Mouse (Mus musculus) B cell, adult 2 months (primary cell): ENCODE measurements around the gene Ccdc88c.
"Not testable (repeated sequence)": the region's sequence is repeated elsewhere in the genome, so short reads cannot be mapped to it uniquely, and the experiment has no call there.

ENCODE experiments used
- DNase-seq, 2 experiments: peaks; one replicate each; pipeline ENCODE4 v3.0.0; 2022

The Ccdc88c gene

DNA sequence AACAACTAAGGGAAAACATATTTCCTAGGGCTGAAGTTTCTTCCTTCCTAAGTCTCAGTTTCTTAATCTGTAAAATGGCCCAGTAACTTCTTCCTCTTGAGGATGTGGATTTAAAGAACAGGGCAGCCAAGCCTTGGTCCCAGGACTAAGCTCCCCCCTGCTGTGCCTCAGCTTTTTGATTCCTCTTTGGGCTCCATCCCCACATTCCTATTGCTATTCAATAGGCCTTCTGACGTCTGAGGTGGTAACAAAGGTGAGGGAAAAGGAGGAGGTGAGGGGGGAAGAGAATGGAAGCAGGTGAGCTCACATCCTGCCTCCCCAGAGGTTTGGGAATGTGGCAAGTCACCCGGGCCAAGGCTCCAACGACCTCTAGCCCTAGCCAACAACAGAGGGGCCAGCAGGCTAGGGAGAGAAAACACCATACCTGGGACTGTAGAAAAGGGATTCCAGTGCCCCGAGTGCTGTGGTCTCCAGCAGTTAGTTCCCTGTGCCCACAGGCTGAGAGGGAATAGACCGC, 12.4 kb downstream of the Ccdc88c start:
- no peak for DNase-seq

DNA sequence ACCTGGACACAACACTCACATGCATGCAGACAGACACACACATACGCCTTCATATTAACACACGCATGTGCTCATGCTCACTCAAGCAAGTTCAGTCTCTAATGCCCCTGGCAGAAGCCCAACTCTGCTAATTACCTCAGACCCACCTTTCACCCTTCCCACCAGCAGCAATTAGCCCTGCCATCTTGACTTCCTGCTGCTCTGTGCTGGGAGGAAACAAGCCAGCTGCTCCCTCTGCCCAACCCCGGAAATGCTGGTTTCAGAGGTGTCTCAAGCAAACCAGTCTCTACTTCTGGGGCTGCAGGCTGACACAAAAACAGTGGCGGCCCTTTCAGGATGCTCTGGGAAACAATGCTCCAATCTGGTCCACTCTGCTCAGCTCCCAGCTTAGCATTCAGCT, 12.9 kb downstream of the Ccdc88c start:
- peak; percentile 69 to 74 for DNase-seq

DNA sequence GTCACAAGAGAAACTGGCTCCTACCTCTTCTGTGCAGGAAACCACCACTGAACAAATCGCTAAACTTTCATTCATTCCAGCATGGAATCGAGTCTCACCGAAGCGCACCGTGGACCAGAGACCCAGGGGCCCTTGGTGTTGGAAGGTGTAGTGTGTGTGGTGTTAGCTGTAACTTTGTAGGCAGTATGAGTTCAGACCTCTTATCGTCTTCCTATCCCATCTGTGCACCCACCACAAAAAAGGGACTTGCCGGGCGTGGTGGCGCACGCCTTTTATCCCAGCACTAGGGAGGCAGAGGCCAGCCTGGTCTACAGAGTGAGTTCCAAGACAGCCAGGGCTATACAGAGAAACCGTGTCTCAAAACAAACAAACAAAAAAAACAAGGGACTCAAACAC, 13.7 kb downstream of the Ccdc88c start:
- no peak for DNase-seq

DNA sequence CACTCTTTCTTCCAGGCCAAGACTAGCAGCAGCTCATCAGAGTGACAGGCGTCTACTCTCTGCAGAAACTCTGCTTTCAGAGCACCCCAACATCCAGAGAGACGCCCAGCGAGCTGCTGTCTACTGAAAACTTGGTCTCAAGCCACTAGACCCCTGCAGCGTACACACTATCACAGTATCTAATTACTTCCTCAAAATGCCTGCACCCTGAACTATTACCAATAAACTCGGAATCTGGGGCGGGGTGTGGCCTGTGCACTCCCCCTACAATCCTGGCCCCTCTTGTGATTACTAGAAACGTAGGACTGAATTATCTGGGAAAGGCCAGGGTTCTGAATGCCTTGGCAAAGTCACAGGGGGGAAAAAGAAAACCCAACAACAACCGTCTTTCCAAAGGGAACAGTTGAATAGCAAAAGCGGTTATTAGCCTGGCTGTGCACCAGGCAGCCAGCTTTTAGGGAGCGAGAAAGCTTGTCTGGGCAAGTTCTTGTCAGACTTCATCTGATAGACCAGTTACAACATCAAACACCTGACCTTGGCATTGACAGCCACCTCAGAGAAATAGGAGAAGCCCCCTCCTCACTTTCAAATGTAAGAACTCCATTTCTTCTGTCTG, 14.2 kb downstream of the Ccdc88c start:
- peak; percentile 31 to 37 for DNase-seq

DNA sequence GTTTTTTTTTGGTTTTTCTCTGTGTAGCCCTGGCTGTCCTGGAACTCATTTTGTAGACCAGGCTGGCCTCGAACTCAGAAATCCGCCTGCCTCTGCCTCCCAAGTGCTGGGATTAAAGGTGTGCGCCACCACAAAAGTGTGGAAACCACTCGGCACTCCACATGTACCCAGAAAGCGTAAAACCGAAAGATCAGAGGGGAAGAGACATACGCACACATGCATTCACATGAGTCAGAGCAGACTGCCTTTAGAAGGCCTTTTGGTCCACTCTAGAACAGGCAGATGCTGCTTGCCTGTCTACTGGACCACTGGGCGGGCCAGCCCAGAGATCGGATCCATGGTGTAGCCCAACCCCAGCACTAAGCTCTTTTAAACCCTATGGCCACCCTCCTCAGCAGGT, 15.2 kb downstream of the Ccdc88c start:
- not testable (repeated sequence) for DNase-seq

DNA sequence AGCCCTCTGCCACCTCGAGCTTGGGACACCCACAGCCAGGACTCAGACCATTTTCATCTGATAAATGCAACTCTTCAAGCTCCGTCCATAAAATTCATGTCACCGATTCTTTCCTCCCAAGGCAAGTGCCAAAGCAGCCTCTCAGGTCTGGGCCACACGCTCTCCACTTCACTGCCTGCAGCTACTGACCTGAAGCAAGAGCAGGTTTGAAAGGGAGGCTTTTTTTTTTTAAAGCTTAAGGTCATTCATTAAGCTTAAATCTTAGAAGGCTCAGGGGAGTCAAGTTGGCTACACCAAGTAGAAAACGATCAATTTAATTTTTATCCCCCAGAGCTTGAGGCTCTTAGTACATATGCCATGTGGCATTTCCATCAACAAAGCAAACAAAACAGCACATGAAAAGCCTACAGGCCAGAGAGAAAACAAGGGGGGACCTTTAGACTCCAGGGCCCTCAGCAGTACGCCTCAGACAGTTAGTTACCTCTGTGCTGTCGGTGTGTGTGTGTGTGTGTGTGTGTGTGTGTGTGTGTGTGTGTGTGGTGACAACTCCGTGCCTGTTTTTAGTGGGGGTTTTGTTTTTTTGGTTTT, 15.7 kb downstream of the Ccdc88c start:
- no peak for DNase-seq

DNA sequence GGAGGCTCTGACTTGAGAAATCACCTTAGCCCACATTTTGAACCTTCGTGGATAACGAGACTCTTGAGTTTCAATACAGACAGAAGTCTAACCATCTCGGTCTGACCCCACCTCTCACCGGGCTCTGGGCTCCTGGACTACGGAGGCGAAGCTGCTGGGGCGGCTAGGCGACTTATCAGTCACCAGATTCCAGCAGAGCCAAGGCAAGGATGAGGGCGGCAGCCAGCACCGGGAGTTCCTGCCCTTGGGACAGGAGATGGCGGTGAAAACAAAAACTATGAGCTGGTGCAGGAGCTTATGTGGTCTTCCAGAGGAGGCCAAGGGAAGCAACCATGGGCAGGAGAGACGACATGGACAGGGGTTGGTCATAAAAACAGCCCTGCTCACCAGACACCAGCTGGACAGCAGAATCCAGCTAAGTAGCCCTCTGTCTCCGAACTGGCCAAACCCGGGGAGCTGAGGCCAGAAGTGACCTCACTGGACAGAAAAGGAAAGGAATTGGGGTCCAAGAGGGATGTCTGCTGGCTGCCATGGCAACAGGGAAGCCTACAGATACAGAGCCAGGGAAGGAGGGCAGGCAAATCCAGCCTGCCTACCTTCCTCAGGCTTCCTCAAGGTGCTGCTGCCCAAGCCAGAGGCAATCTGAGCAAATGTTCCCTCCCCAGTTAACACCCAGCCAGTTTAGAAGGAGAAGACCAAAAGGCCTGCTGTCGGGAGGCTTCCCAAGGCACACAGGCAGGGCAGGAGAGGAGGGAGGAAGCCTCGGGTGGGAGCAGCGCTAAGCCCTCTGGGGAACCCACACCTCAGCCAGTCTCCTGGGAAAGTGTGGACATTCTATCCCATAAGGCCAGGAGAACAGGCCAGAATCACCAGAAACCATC, 16.4 kb downstream of the Ccdc88c start:
- no peak for DNase-seq

DNA sequence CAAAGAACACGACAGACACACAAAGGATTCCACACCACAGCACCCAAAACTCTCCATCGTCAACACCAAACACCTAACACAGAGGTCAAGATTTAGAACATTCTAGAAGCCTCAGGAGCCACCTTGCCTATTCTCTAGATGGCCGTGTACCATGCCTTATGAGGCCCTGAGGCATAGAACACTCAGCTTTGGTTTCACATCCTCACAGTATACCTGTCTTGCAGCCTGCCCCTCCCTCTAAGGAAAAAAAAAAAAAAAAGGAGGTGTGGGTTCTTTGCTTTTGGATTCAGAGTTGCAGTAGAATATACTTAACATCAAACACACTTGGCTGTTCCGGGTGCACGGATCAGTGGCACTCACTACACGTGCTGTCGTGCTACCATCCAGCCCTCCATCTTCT, 17.8 kb downstream of the Ccdc88c start:
- DNase-seq, result peak; percentile 39 to 46

DNA sequence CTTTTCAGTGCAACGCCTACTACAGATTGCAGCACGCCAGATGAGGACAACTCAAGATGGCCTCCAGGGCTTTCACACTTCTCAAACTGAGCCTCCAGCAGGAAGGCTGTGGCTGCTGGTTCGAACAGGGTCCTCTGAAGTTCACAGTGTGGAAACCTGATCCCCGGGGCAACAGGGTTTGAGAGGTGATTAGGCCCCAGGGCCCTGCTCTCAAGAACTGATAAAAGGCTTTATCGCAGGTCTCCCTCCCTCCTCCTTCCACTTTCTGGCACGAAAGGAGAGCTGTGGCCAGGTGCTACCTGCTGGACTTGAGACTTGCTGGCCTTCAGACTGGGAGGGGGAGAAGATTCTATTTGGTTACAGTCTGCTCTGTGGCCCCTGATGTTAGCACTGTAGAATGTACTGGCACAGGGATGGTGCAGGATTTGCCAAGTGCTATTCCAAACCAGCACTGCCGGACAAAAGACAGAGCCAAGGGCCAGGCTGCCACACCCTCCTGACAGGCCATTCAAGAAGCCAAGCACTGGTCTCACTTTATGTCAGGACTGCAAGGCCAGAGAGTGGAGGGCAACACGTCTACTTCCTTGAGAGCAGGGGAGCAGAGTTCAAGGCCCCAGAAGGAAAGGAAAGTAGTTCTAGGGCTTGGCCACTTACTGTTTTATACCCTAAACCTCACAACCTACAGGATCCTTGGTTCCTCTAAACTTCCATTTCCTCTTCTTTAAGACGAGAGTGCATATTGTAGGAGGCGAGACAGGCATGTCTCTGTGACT, 18.5 kb downstream of the Ccdc88c start:
- no peak for DNase-seq

DNA sequence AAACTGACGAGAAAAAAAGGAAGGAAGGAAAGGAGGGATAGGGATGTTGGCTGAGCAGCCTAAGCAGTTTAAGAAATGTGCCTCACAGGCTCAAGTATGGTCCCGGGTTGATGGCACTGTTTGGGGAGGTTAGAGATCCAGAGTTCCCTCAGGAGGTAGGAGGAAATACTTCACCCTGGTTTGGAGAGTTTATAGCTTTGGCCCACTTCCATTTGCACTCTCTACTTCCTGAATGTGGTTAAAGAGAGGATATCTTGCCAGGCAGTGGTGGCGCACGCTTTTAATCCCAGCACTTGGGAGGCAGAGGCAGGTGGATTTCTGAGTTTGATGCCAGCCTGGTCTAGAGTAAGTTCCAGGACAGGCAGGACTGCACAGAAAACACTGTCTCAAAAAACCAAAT, 19.6 kb downstream of the Ccdc88c start:
- no peak for DNase-seq

DNA sequence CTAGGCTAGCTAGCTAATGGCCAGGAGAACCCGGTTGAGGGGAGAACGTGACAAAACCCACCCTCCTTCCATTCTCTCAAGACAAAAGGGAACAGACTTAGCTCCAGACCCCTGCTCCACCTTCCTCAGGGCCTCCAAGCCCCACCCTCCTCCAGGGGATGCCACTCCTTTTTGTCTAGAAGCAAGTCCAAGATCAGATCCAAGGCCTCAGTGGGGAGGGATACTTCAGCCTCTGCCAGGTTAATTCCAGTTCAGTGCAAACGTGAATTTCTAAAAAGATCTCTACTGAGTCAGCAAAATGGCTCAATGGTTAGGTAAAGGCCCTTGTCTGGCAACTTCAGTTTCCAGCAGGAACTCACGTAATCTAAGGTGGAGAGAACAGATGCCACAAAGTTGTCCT, 20.2 kb downstream of the Ccdc88c start:
- DNase-seq, result no peak

DNA sequence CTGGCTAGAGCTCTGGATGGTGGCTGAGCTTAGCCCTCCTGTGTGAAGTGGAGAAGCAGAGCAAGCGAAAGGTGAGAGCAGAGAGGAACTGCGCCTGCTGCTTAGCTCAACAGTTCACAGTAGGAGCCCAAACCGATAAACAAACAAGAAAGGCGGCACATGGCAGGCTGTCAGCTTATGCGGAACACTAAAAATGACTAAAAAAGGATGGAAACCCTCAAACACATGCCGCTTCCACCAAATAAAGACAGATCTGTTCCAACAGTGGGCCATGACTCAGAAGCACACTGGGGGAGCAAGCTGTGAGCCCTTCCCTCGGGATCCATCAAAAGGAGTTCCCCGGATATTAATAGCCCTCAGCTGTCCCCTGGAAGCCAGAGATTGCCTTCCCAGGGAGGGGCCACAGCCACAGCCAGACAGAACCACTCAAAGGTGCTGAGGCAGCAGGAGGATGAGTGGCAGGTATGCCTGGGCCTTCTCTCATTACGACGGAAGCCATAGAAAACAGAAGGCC, 20.8 kb downstream of the Ccdc88c start:
- peak; percentile 36 to 37 for DNase-seq

DNA sequence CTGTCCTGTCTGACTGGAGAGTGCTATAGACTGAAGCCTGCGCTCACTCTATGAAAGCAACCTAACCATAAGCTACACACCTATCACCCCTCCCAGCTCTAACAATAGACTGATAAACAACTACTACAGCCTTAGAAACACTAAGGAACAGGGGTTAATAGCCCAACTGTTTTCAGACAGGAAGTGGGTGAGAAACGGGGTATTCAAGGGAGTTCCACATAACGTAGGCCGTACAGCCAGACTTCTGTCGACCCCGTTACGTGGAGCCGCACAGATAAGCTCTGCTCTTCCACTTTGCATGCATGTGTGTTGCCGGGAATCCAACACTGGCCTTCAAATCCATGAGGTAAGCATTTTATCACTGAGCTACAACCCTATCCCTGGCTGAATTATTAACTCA, 21.4 kb downstream of the Ccdc88c start:
- DNase-seq, result peak; percentile 22 to 26

DNA sequence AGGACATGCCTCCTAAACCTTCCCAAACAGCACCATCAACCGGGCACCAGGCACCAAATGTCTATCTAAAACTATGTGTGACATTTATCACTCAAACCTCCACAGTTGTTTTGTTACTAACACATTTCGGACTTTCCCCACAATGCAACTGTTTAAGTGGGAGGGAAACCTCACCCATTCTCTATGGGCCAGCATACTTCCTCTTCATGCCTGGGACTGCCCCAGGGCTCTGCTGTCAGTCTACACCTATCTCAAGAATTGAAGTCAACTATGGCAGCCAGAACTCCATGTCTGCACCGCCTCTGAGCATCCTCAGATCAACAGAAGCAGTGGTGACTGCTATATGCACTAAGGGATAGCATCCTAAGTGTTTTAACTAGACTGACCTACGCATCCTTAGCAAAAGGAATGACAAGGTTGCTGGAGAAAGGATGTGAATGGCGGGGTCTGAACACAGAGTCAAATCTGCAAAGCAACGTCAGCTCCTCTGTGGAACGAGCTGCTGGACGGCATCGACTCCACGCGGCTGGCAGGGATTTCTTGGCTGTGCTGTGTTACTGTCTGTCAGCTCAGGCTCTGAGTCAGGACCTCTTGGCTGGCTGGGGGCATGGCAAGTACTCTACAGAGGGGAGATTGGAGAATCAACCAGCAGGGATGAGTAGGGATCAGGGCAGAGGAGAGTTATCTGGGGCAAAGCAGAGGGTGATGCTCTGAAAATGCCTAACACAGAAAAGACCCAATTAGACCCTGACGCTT, 23.0 kb downstream of the Ccdc88c start:
- peak; percentile 70 to 76 for DNase-seq

DNA sequence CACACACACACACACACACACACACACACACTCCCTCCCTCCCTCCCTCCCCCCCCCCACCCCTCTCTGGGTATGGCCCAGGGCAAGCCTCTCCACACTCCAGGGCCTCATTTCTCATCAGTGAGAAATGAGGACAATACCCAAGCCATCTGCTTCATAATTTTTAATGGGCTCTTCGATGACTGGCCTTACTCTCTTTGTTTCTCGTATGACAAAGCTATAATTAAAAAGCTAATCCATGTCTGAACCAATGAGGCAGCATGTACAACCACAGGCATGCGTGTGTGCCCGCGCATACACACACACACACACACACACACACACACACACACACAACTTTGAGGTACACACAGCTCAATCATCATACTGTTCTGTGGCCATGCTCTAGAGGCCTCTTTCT, 23.9 kb downstream of the Ccdc88c start:
- DNase-seq, result no peak

DNA sequence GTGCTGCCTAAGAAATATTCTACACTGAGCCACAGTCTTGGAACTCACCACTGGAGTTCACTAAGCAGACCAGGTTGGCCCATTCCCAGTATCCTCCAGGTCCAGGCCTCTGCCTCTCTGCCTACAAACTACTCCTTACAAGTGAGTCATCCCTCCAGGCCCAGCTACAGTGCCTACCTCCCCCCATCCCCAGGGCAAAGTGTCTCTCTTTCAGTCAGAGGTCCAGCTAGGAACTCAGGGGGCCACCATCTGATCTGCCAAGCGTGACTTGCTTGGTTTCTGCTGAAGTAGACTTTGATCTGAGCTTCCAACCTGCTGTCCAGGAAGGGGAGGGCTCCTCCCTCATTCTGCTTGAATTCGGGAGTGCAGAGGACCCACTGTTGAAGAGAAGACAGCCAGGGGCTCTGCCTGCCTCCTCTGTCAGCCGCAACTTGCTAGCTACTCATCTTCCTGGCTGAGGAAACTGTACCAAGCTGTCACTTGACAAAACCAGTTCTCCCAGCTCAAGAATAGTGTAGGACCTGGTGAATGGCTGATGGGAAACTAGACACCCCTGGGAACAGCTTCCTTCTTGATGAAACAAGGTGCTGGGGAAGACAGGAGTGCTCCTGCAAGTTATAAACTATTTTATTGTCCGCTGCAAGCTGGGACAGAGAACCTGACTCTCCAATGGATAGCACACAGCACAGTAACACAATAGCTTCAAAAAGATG, 25.9 kb downstream of the Ccdc88c start:
- DNase-seq, result no peak

DNA sequence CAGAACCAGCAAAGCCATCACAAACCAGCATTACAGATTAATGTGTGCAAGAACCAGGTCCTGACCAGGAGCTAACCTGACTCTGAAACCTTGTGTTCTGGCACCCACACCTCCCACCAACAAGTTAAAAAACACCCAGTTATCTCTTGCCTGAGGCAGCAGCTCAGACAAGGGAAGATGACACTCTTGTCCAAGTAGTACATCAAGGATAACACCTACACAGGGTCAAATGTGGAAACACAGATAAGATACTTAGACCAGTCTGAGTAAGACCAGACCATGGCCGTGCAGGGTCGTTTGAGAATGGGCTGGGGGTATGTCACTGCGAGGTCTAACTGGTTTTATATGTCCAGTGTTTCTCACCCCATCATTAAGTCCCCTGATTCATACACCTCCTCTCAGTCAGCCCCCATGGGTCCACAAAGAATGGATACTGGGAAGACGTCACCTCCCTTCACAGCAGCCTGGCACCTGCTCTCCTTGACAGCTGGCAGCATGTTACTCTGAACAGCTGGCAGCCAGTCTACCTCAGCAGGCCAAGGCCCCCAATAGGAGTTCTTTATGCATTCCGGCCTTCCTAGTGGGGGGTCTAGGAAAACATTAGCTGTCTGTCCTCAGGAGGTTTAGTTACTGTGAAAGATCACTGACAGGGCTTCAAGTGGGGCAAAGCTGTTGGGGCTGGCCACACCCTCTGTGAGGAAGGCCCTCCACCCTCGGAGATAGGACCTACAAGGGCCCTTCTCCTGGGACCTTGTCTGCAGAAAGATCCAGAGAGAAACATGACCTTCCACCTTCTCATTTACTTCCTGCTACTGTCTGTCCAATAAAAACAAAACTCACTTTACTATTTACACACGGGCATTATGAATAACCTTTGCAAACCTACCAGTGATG, 29.5 kb downstream of the Ccdc88c start:
- DNase-seq, result no peak

DNA sequence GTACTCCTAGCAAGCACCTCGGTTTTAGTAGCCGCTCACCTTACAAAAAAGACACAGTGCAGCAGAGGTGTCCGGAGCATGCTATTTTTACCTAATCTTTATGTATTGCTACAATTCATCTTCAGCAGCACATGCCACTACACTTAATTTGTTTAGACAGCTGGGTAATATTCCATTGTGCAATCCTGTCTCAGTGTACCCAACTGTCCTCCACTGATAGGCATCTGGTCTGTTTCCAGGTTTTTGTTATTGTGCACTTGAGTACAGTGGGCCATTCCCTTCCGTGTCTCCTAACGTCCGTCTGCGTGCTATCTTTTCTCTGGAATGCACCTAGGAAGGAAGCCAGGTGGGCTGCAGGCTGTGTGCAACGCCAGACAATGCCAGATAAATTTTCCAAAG, 30.3 kb downstream of the Ccdc88c start:
- DNase-seq, result no peak

DNA sequence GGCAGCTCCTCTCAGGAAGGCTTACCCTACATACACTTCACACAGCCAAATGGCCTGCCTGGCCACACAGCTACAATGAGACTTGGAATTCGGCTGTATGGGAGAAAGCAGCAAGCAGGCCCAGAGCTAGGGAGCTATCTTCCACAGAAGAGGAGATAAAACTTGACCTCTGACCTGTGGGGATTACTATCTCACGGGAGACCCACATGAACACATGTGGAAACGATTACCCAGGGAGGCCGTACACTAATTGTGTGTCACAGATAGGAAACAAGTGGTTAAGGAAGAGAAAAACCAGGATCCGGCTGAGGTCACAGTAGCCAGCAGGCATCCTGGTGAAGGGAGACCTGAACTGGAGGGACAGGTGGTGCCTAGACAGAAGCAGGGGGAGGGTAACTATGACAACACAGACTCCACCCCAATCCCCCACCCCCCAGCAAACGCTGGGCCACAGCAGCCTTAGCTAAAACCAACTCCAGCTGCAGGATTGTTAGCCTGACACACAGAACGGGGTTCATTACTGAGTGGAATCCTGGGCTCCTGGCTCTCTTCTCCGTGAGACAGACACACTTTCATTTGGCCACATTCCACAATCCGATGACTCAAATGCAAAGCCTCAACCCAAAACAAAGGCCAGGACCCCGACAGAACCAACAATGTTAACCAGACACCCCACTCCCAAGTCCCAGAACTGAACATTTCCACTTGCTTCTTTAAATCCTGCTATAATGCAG, 30.9 kb downstream of the Ccdc88c start:
- DNase-seq, result no peak
